Mouse (Mus musculus) brain, embryonic 18.5 days (tissue): ENCODE measurements around the gene Abhd8.
"Not testable (repeated sequence)": the region's sequence is repeated elsewhere in the genome, so short reads cannot be mapped to it uniquely, and the experiment has no call there.

ENCODE experiments used
- DNase-seq: peaks from one replicate; pipeline ENCODE4 v3.0.0-alpha.2; 2012; ENCODE audit warnings: low read depth, low spot score

Gene Abhd8

GRCm38 (mm10) chr8:71461152-71461840 is 2.2 kb downstream of the Abhd8 start:
- DNase-seq = no peak

- no peak for DNase-seq
These were observed 2.7 kb downstream of the Abhd8 start for GRCm38 (mm10) chr8:71460716-71461115.

- no peak for DNase-seq
These were observed 5.7 kb downstream of the Abhd8 start for GRCm38 (mm10) chr8:71457659-71458270.

- no peak for DNase-seq
These were observed 6.5 kb downstream of the Abhd8 start for GRCm38 (mm10) chr8:71456906-71457305.

GRCm38 (mm10) chr8:71454668-71455067 is 8.8 kb downstream of the Abhd8 start:
- DNase-seq = no peak

GRCm38 (mm10) chr8:71452669-71453068 is 10.8 kb downstream of the Abhd8 start:
- no peak for DNase-seq

- DNase-seq = no peak
These were observed 11.7 kb downstream of the Abhd8 start for GRCm38 (mm10) chr8:71451777-71452176.

- DNase-seq = no peak
These were observed 12.1 kb downstream of the Abhd8 start for GRCm38 (mm10) chr8:71451337-71451736.

- DNase-seq = no peak
These were observed 18.4 kb downstream of the Abhd8 start for GRCm38 (mm10) chr8:71445096-71445495.

- peak; percentile 36 for DNase-seq
These were observed 22.1 kb downstream of the Abhd8 start for GRCm38 (mm10) chr8:71441404-71441803.

- no peak for DNase-seq
These were observed 26.4 kb downstream of the Abhd8 start for GRCm38 (mm10) chr8:71437041-71437440.

GRCm38 (mm10) chr8:71432935-71433334 is 30.5 kb downstream of the Abhd8 start:
- not testable (repeated sequence) for DNase-seq

GRCm38 (mm10) chr8:71422121-71422520 is 41.3 kb downstream of the Abhd8 start:
- no peak for DNase-seq

GRCm38 (mm10) chr8:71411535-71412273 is 51.8 kb downstream of the Abhd8 start:
- no peak for DNase-seq

- no peak for DNase-seq
These were observed 55.2 kb downstream of the Abhd8 start for GRCm38 (mm10) chr8:71408231-71408630.

- DNase-seq = no peak
These were observed 56.0 kb downstream of the Abhd8 start for GRCm38 (mm10) chr8:71407441-71407840.
